Mouse (Mus musculus) inflammation-experienced regulatory T-cells, adult 6 months (primary cell): ENCODE data around the gene Anxa6. TPM values are rescaled to one million over a fixed set of nuclear protein-coding genes. Genes with fewer than 3 reads are reported as not detected.

Source experiments
- polyA plus RNA-seq, 3 experiments: library from polyadenylated mRNA; unstranded; fragments of 100-300 nt; shearing (Covaris generic); gene quantifications; one replicate each; pipeline ENCODE4 v1.2.1; 2017

Gene Anxa6
- polyA plus RNA-seq, 3 experiments from 2014 or later = 347 to 625 (median 370) TPM

Other genes with a start within 250 kb of the Anxa6 start
- 100 to 1,000 TPM; 243 to 360 (median 322) TPM for gene Cdc42se2, start 245.8 kb downstream of the Anxa6 start, polyA plus RNA-seq
- gene Lyrm7, start 172.5 kb downstream of the Anxa6 start, polyA plus RNA-seq = 1 to 10 TPM; 3.4 to 6.4 (median 3.7) TPM
- gene Hint1, start 167.1 kb downstream of the Anxa6 start, polyA plus RNA-seq = 100 to 1,000 TPM; 423 to 700 (median 441) TPM
- gene Gpx3, start 131.0 kb downstream of the Anxa6 start, polyA plus RNA-seq = 1 to 10 TPM in 1 of 3 experiments, under 1 TPM in 2; 0.67 to 1.6 (median 0.85) TPM
- gene Tnip1, start 70.5 kb downstream of the Anxa6 start, polyA plus RNA-seq = 100 to 1,000 TPM in 2 of 3 experiments, 10 to 100 TPM in 1; 64.4 to 113 (median 110) TPM
- gene Ccdc69, start 44.7 kb upstream of the Anxa6 start, polyA plus RNA-seq = 10 to 100 TPM; 75.5 to 92.6 (median 81.1) TPM
- 100 to 1,000 TPM; 118 to 154 (median 154) TPM for gene Gm2a, start 64.7 kb upstream of the Anxa6 start, polyA plus RNA-seq
- gene Slc36a3, start 118.3 kb upstream of the Anxa6 start, polyA plus RNA-seq = under 1 TPM; 0.31 to 0.98 (median 0.54) TPM
- gene Slc36a2, start 151.6 kb upstream of the Anxa6 start, polyA plus RNA-seq = under 1 TPM in 1 of 3 experiments, not detected in 2; 0.30 TPM
- gene Slc36a1, start 170.9 kb upstream of the Anxa6 start, polyA plus RNA-seq = 1 to 10 TPM; 3.6 to 4.7 (median 4.6) TPM